Mouse (Mus musculus): Measurements from ENCODE around the gene Zc3h12c. TPM values are rescaled to one million over a fixed set of nuclear protein-coding genes. Genes with fewer than 3 reads are reported as not detected.

Zc3h12c gene
- 1 to 10 TPM; 1.5 to 1.8 TPM for polyA plus RNA-seq (2017; shearing (Covaris generic))

GRCm38 (mm10) chr9:52167863-52168685 lies at the start of gene Zc3h12c:
TSS of gene Zc3h12c (minus strand) at chr9:52168572.
- peak; percentile 21 for ATAC-seq

GRCm38 (mm10) chr9:52217636-52218035 lies 49.3 kb upstream of the Zc3h12c start:
- ATAC-seq = no peak

- no peak for ATAC-seq
These were observed 46.9 kb upstream of the Zc3h12c start for GRCm38 (mm10) chr9:52215291-52215690.

GRCm38 (mm10) chr9:52212416-52212815 lies 44.0 kb upstream of the Zc3h12c start:
- ATAC-seq = no peak

GRCm38 (mm10) chr9:52208510-52209030 lies 40.2 kb upstream of the Zc3h12c start:
- no peak for ATAC-seq

GRCm38 (mm10) chr9:52203189-52203588 lies 34.8 kb upstream of the Zc3h12c start:
- no peak for ATAC-seq

- ATAC-seq = no peak
These were observed 31.9 kb upstream of the Zc3h12c start for GRCm38 (mm10) chr9:52200271-52200670.

- no peak for ATAC-seq
These were observed 27.5 kb upstream of the Zc3h12c start for GRCm38 (mm10) chr9:52195853-52196252.

GRCm38 (mm10) chr9:52193851-52194250 lies 25.5 kb upstream of the Zc3h12c start:
- no peak for ATAC-seq

GRCm38 (mm10) chr9:52190907-52191306 lies 22.5 kb upstream of the Zc3h12c start:
- ATAC-seq = no peak

- no peak for ATAC-seq
These were observed 19.7 kb upstream of the Zc3h12c start for GRCm38 (mm10) chr9:52188106-52188505.

GRCm38 (mm10) chr9:52186296-52186941 lies 18.0 kb upstream of the Zc3h12c start:
- no peak for ATAC-seq

- ATAC-seq = no peak
These were observed 13.0 kb upstream of the Zc3h12c start for GRCm38 (mm10) chr9:52181419-52181818.

GRCm38 (mm10) chr9:52180851-52181250 lies 12.5 kb upstream of the Zc3h12c start:
- no peak for ATAC-seq

- ATAC-seq = no peak
These were observed 7.0 kb upstream of the Zc3h12c start for GRCm38 (mm10) chr9:52175257-52175859.

- no peak for ATAC-seq
These were observed 6.3 kb upstream of the Zc3h12c start for GRCm38 (mm10) chr9:52174671-52175111.

- no peak for ATAC-seq
These were observed 5.6 kb upstream of the Zc3h12c start for GRCm38 (mm10) chr9:52173937-52174336.

- ATAC-seq = no peak
These were observed 4.2 kb upstream of the Zc3h12c start for GRCm38 (mm10) chr9:52172550-52172949.

GRCm38 (mm10) chr9:52170671-52171070 lies 2.3 kb upstream of the Zc3h12c start:
- no peak for ATAC-seq

GRCm38 (mm10) chr9:52170131-52170530 lies 1.8 kb upstream of the Zc3h12c start:
- no peak for ATAC-seq

GRCm38 (mm10) chr9:52168686-52169270 lies 406 bp upstream of the Zc3h12c start:
- peak; percentile 78 for ATAC-seq

- ATAC-seq = no peak
These were observed 888 bp downstream of the Zc3h12c start for GRCm38 (mm10) chr9:52167506-52167862.

GRCm38 (mm10) chr9:52167084-52167483 lies 1.3 kb downstream of the Zc3h12c start:
- no peak for ATAC-seq
